ENCODE assay signal across 18 mouse cellular contexts in genomic region chr11:78523241-78523955, GRCm38 (mm10). TPM values are rescaled to one million over a fixed set of nuclear protein-coding genes. Genes with fewer than 3 reads are reported as not detected.
DNase-seq lines count a peak whose midpoint lies in the region; ATAC-seq and TF ChIP-seq lines count a peak whose summit lies in the region.
"Had no signal": no experiment of that assay in that cellular context is flagged by ENCODE, and none has a peak within 500 bp of the region (broad histone marks: within the 10 kb centered on the region; RNA-seq: fewer than 3 reads in every experiment).

No protein-coding gene starts in this region.

- no peak for ATAC-seq in midbrain, embryonic 14.5 days (ENCODE audit: low FRiP score, low TSS enrichment)
- ATAC-seq in neural tube, embryonic 13.5 days (ENCODE audit: low read depth), result no peak

- no peak overlapping the region for H3K9ac ChIP-seq in midbrain, embryonic 14.5 days (replicated peaks; ENCODE audit: low read length)
- H3K9ac ChIP-seq in neural tube, embryonic 13.5 days, result no peak overlapping the region
- H3K9ac ChIP-seq: liver, embryonic 13.5 days had no signal

- TF ChIP-seq CTCF in embryonic fibroblast, embryonic 13.5 days (IDR thresholded peaks at IDR 0.05; ENCODE audit: borderline replicate concordance, insufficient read depth, low read length), result no peak

- H3K9me3 ChIP-seq in midbrain, embryonic 14.5 days (ENCODE audit: control insufficient read depth, low read length), result no peaks in the 10 kb centered on the region
- no peaks in the 10 kb centered on the region for H3K9me3 ChIP-seq in midbrain, embryonic 10.5 days (replicated peaks)
- H3K9me3 ChIP-seq in neural tube, embryonic 13.5 days, result no peaks in the 10 kb centered on the region
- H3K9me3 ChIP-seq: liver, embryonic 13.5 days; megakaryocyte, embryonic 14.5 days had no signal

- H3K4me2 ChIP-seq in midbrain, embryonic 14.5 days (ENCODE audit: low read length), result no peak overlapping the region
- H3K4me2 ChIP-seq in neural tube, embryonic 13.5 days, result no peak overlapping the region
- H3K4me2 ChIP-seq: liver, embryonic 13.5 days had no signal

- DNase-seq in heart, adult 11 months, result peak; percentile 90
- no peak for DNase-seq in heart, adult 8-10 months (ENCODE audit: low spot score)
- peak; percentile 29 for DNase-seq in midbrain, embryonic 14.5 days
- no peak for DNase-seq in midbrain, embryonic 10.5 days (ENCODE audit: low spot score)
- DNase-seq in left cerebral cortex, postnatal 4 days, result no peak
- DNase-seq in left cerebral cortex, adult 18-20 months (ENCODE audit: low spot score in 2 of 2), result no peak
- DNase-seq: adrenal gland, adult 2 months; cerebellum, adult 11 months; liver, embryonic 13.5 days; right cerebral cortex, postnatal 25 days; thymus, postnatal 36 days had no signal

- H3K27ac ChIP-seq in midbrain, embryonic 14.5 days (replicated peaks; ENCODE audit: low read depth, low read length), result no peak overlapping the region
- no peak overlapping the region for H3K27ac ChIP-seq in midbrain, embryonic 10.5 days (replicated peaks)
- peak overlapping the region; percentile 91 for H3K27ac ChIP-seq in embryonic fibroblast, embryonic 13.5 days (ENCODE audit: insufficient read depth, low read length)
- H3K27ac ChIP-seq in neural tube, embryonic 13.5 days (replicated peaks), result peak overlapping the region; percentile 33; the same call in 1 of the 2 replicates
- H3K27ac ChIP-seq: liver, embryonic 13.5 days had no signal

- H3K4me1 ChIP-seq in midbrain, embryonic 14.5 days (ENCODE audit: control insufficient read depth, insufficient read depth, low read length), result no peaks in the 10 kb centered on the region
- H3K4me1 ChIP-seq in midbrain, embryonic 10.5 days, result no peaks in the 10 kb centered on the region
- H3K4me1 ChIP-seq in embryonic fibroblast, embryonic 13.5 days (ENCODE audit: control insufficient read depth, insufficient read depth, low read length), result peaks cover 6% of the 10 kb centered on the region; the same call in 1 of the 2 replicates
- peaks cover 4% of the 10 kb centered on the region; the same call in 1 of the 2 replicates for H3K4me1 ChIP-seq in neural tube, embryonic 13.5 days (replicated peaks)
- H3K4me1 ChIP-seq: liver, embryonic 13.5 days had no signal

- H3K27me3 ChIP-seq in midbrain, embryonic 14.5 days (ENCODE audit: control insufficient read depth, insufficient read depth, low read length), result no peaks in the 10 kb centered on the region
- no peaks in the 10 kb centered on the region for H3K27me3 ChIP-seq in midbrain, embryonic 10.5 days (ENCODE audit: low read depth, poor library complexity, severe bottlenecking)
- no peaks in the 10 kb centered on the region for H3K27me3 ChIP-seq in neural tube, embryonic 13.5 days
- H3K27me3 ChIP-seq: liver, embryonic 13.5 days had no signal

- peaks cover 99% of the 10 kb centered on the region for H3K36me3 ChIP-seq in midbrain, embryonic 14.5 days (ENCODE audit: control insufficient read depth, insufficient read depth, low read length)
- H3K36me3 ChIP-seq in midbrain, embryonic 10.5 days, result peaks cover 100% of the 10 kb centered on the region
- peaks cover 100% of the 10 kb centered on the region for H3K36me3 ChIP-seq in neural tube, embryonic 13.5 days

- TF ChIP-seq POLR2A in embryonic fibroblast, embryonic 13.5 days (IDR thresholded peaks at IDR 0.05; ENCODE audit: low read depth, low read length), result no peak; the same call in 1 of the 2 replicates

- H3K4me3 ChIP-seq in midbrain, embryonic 14.5 days (replicated peaks; ENCODE audit: low read depth, low read length), result no peak overlapping the region
- no peak overlapping the region for H3K4me3 ChIP-seq in midbrain, embryonic 10.5 days
- no peak overlapping the region for H3K4me3 ChIP-seq in embryonic fibroblast, embryonic 13.5 days (ENCODE audit: insufficient read depth, low read length)
- H3K4me3 ChIP-seq in neural tube, embryonic 13.5 days, result no peak overlapping the region
- H3K4me3 ChIP-seq: liver, embryonic 13.5 days; megakaryocyte, embryonic 14.5 days had no signal

- WGBS in midbrain, embryonic 14.5 days, result 80% methylated on average over 9 of the region's 9 CpGs
- WGBS in midbrain, embryonic 10.5 days, result 81% methylated on average over 9 of the region's 9 CpGs
- 74% methylated on average over 9 of the region's 9 CpGs for WGBS in neural tube, embryonic 13.5 days

- intact Hi-C loops in left cerebral cortex, postnatal 4 days (cut with DNase I), result no loop called here

RNA-seq across cellular contexts. Expression of gene Poldip2, which starts 11.4 kb away (rescaled TPM):
- 100 to 1,000 TPM; 141 to 157 (median 151) TPM for total RNA-seq in heart, adult 8-10 months (2022)
- 165 and 171 TPM in 2 replicates for polyA plus RNA-seq in midbrain, embryonic 14.5 days (2014; fragmentation: Nextera tagmentation; extraction: Ambion mirVana)
- 148 and 157 TPM in 2 replicates for polyA plus RNA-seq in midbrain, embryonic 10.5 days (2016; fragmentation: Nextera tagmentation; extraction: Ambion mirVana)
- 61.9 and 68.9 TPM in 2 replicates for polyA plus RNA-seq in embryonic fibroblast, embryonic 13.5 days (2011; ENCODE audit: insufficient read length, low read depth, missing spikeins)
- 178 and 191 TPM in 2 replicates for polyA plus RNA-seq in neural tube, embryonic 13.5 days (2015; fragmentation: Nextera tagmentation; extraction: Ambion mirVana)
- 100 to 1,000 TPM; 113 to 118 TPM for total RNA-seq in left cerebral cortex, postnatal 4 days (2021)
- 100 to 1,000 TPM; 106 to 118 TPM for total RNA-seq in left cerebral cortex, adult 18-20 months (2021)

RNA-seq across cellular contexts. Expression of gene Tmem199, which starts 11.4 kb away (rescaled TPM):
- total RNA-seq in heart, adult 8-10 months (2022), result 10 to 100 TPM; 11.2 to 12.9 (median 12.5) TPM
- polyA plus RNA-seq in midbrain, embryonic 14.5 days (2014; fragmentation: Nextera tagmentation; extraction: Ambion mirVana), result 104 and 108 TPM in 2 replicates
- polyA plus RNA-seq in midbrain, embryonic 10.5 days (2016; fragmentation: Nextera tagmentation; extraction: Ambion mirVana), result 81.8 and 88.8 TPM in 2 replicates
- polyA plus RNA-seq in embryonic fibroblast, embryonic 13.5 days (2011; ENCODE audit: insufficient read length, low read depth, missing spikeins), result 16.6 and 19.5 TPM in 2 replicates
- polyA plus RNA-seq in neural tube, embryonic 13.5 days (2015; fragmentation: Nextera tagmentation; extraction: Ambion mirVana), result 92.7 and 101 TPM in 2 replicates
- 10 to 100 TPM; 35.6 to 35.7 TPM for total RNA-seq in left cerebral cortex, postnatal 4 days (2021)
- 10 to 100 TPM; 44.2 to 45.6 TPM for total RNA-seq in left cerebral cortex, adult 18-20 months (2021)

RNA-seq across cellular contexts. Expression of gene Tnfaip1, which starts 12.7 kb away (rescaled TPM):
- total RNA-seq in heart, adult 8-10 months (2022), result 10 to 100 TPM; 33.8 to 41.8 (median 37.6) TPM
- polyA plus RNA-seq in midbrain, embryonic 14.5 days (2014; fragmentation: Nextera tagmentation; extraction: Ambion mirVana), result 51.7 and 58.4 TPM in 2 replicates
- 85.1 and 89.6 TPM in 2 replicates for polyA plus RNA-seq in midbrain, embryonic 10.5 days (2016; fragmentation: Nextera tagmentation; extraction: Ambion mirVana)
- 78.3 and 92.0 TPM in 2 replicates for polyA plus RNA-seq in embryonic fibroblast, embryonic 13.5 days (2011; ENCODE audit: insufficient read length, low read depth, missing spikeins)
- polyA plus RNA-seq in neural tube, embryonic 13.5 days (2015; fragmentation: Nextera tagmentation; extraction: Ambion mirVana), result 50.7 and 54.2 TPM in 2 replicates
- 10 to 100 TPM; 54.5 to 59.7 TPM for total RNA-seq in left cerebral cortex, postnatal 4 days (2021)
- total RNA-seq in left cerebral cortex, adult 18-20 months (2021), result 10 to 100 TPM; 35.3 to 36.7 TPM

RNA-seq across cellular contexts. Expression of gene Ift20, which starts 12.8 kb away (rescaled TPM):
- 10 to 100 TPM; 30.3 to 36.6 (median 35.8) TPM for total RNA-seq in heart, adult 8-10 months (2022)
- polyA plus RNA-seq in midbrain, embryonic 14.5 days (2014; fragmentation: Nextera tagmentation; extraction: Ambion mirVana), result 133 and 135 TPM in 2 replicates
- 83.4 and 84.5 TPM in 2 replicates for polyA plus RNA-seq in midbrain, embryonic 10.5 days (2016; fragmentation: Nextera tagmentation; extraction: Ambion mirVana)
- polyA plus RNA-seq in embryonic fibroblast, embryonic 13.5 days (2011; ENCODE audit: insufficient read length, low read depth, missing spikeins), result 56.8 and 66.1 TPM in 2 replicates
- 120 and 122 TPM in 2 replicates for polyA plus RNA-seq in neural tube, embryonic 13.5 days (2015; fragmentation: Nextera tagmentation; extraction: Ambion mirVana)
- 10 to 100 TPM; 54.6 to 59.7 TPM for total RNA-seq in left cerebral cortex, postnatal 4 days (2021)
- total RNA-seq in left cerebral cortex, adult 18-20 months (2021), result 10 to 100 TPM; 81.6 to 85.9 TPM

RNA-seq across cellular contexts. Expression of gene Sebox, which starts 20.2 kb away (rescaled TPM):
- not detected for total RNA-seq in heart, adult 8-10 months (2022)
- polyA plus RNA-seq in midbrain, embryonic 14.5 days (2014; fragmentation: Nextera tagmentation; extraction: Ambion mirVana), result not detected in 2 replicates
- polyA plus RNA-seq in midbrain, embryonic 10.5 days (2016; fragmentation: Nextera tagmentation; extraction: Ambion mirVana), result 0.20 TPM in 1 of 2 replicates, not detected in the other
- not detected in 2 replicates for polyA plus RNA-seq in embryonic fibroblast, embryonic 13.5 days (2011; ENCODE audit: insufficient read length, low read depth, missing spikeins)
- 0.15 TPM in 1 of 2 replicates, not detected in the other for polyA plus RNA-seq in neural tube, embryonic 13.5 days (2015; fragmentation: Nextera tagmentation; extraction: Ambion mirVana)
- total RNA-seq in left cerebral cortex, postnatal 4 days (2021), result under 1 TPM; 0.26 to 0.30 TPM
- total RNA-seq in left cerebral cortex, adult 18-20 months (2021), result under 1 TPM; 0.49 to 0.93 TPM
- total RNA-seq: adrenal gland, adult 2 months; neutrophil, adult 5-6 weeks had no signal
- polyA plus RNA-seq: adrenal gland, adult 2 months; intestine, embryonic 14.5 days; large intestine, adult 2 months; stomach, embryonic 14.5 days had no signal

Comparison
In these comparisons a context has a peak if more than half of its experiments do, and no peak if none do; other contexts are left out.
1. DNase-seq: peak in heart, adult 11 months (single experiment) and midbrain, embryonic 14.5 days (single experiment); none in heart, adult 8-10 months (single experiment), midbrain, embryonic 10.5 days (single experiment), left cerebral cortex, postnatal 4 days (single experiment) and left cerebral cortex, adult 18-20 months (0 of 2).
2. H3K27ac ChIP-seq: peak in embryonic fibroblast, embryonic 13.5 days (single experiment) and neural tube, embryonic 13.5 days (single experiment); none in midbrain, embryonic 14.5 days (single experiment) and midbrain, embryonic 10.5 days (single experiment).